Mouse (Mus musculus): ENCODE data around the gene Ilk.
A peak's percentile ranks its signal among the peaks of the same experiment; 100 is the strongest.

Ilk gene

GRCm38 (mm10) chr7:105736264-105736901, at the start of gene Ilk:
Gene Ilk (plus strand): TSS chr7:105736592.
- DNase-seq: peak; percentile 92 to 93

- no peak for DNase-seq
Observed at GRCm38 (mm10) chr7:105690875-105691274, 45.5 kb upstream of the Ilk start.

- no peak for DNase-seq
Observed at GRCm38 (mm10) chr7:105703184-105703583, 33.2 kb upstream of the Ilk start.

- DNase-seq: no peak
Observed at GRCm38 (mm10) chr7:105703816-105704215, 32.6 kb upstream of the Ilk start.

- DNase-seq: no peak
Observed at GRCm38 (mm10) chr7:105708733-105709132, 27.7 kb upstream of the Ilk start.

- no peak for DNase-seq
Observed at GRCm38 (mm10) chr7:105715366-105715765, 21.0 kb upstream of the Ilk start.

GRCm38 (mm10) chr7:105721916-105722315, 14.5 kb upstream of the Ilk start:
- no peak for DNase-seq

- peak; percentile 69 to 78 for DNase-seq
Observed at GRCm38 (mm10) chr7:105726144-105726979, 10.0 kb upstream of the Ilk start.

GRCm38 (mm10) chr7:105726980-105727325, 9.4 kb upstream of the Ilk start:
- DNase-seq: no peak

- no peak for DNase-seq
Observed at GRCm38 (mm10) chr7:105728701-105729428, 7.5 kb upstream of the Ilk start.

- DNase-seq: no peak
Observed at GRCm38 (mm10) chr7:105733836-105734235, 2.6 kb upstream of the Ilk start.

GRCm38 (mm10) chr7:105734826-105735225, 1.6 kb upstream of the Ilk start:
- peak in 1 of 2 experiments; percentile 3 for DNase-seq

GRCm38 (mm10) chr7:105735464-105735863, 928 bp upstream of the Ilk start:
- peak in 1 of 2 experiments; percentile 2 for DNase-seq

- peak; percentile 49 to 58 for DNase-seq
Observed at GRCm38 (mm10) chr7:105736911-105737521, 624 bp downstream of the Ilk start, which contains the start of gene Rrp8. Gene Rrp8 (minus strand): TSS chr7:105737385.

- DNase-seq: no peak
Observed at GRCm38 (mm10) chr7:105737648-105738047, 1.3 kb downstream of the Ilk start.

GRCm38 (mm10) chr7:105738286-105738685, 1.9 kb downstream of the Ilk start:
- no peak for DNase-seq

GRCm38 (mm10) chr7:105738948-105739347, 2.6 kb downstream of the Ilk start:
- DNase-seq: no peak

GRCm38 (mm10) chr7:105740089-105740795, 3.9 kb downstream of the Ilk start:
- DNase-seq: no peak

- no peak for DNase-seq
Observed at GRCm38 (mm10) chr7:105740851-105741250, 4.5 kb downstream of the Ilk start.

GRCm38 (mm10) chr7:105741978-105742377, 5.6 kb downstream of the Ilk start:
- peak in 1 of 2 experiments; percentile 1 for DNase-seq

- peak in 1 of 2 experiments; percentile 3 for DNase-seq
Observed at GRCm38 (mm10) chr7:105742539-105743215, 6.3 kb downstream of the Ilk start.
